Mouse (Mus musculus) E14TG2a.4 (cell line): Measurements from ENCODE around the gene Elmod3.

Experiments
- CTCF ChIP-seq: conservative IDR thresholded peaks from 2 replicates; pipeline ENCODE4 v1.5.1; 2014; ENCODE audit warnings: low read length
- POU5F1 ChIP-seq: IDR thresholded peaks from 2 replicates; pipeline ENCODE4 v1.6.1; 2014; ENCODE audit warnings: low read length, borderline replicate concordance

GRCm38 (mm10) chr6:72608662-72609184, 10.5 kb upstream of the Elmod3 start:
- TF ChIP-seq POU5F1, result no peak
- TF ChIP-seq CTCF, result no peak
